10 mouse cellular contexts compared by ENCODE assay signal in genomic region chr5:7960176-7960575, GRCm38 (mm10). TPM values are rescaled to one million over a fixed set of nuclear protein-coding genes. Genes with fewer than 3 reads are reported as not detected.
A peak's percentile ranks its signal among the peaks of the same experiment; 100 is the strongest.
DNase-seq lines count a peak whose midpoint lies in the region; ATAC-seq lines count a peak whose summit lies in the region.
"Had no signal": no experiment of that assay in that cellular context is flagged by ENCODE, and none has a peak within 500 bp of the region (broad histone marks: within the 10 kb centered on the region; RNA-seq: fewer than 3 reads in every experiment).

Gene Steap4, plus strand, starts transcription at chr5:7960457.

- H3K4me2 ChIP-seq in forebrain, embryonic 15.5 days (replicated peaks), result peak within 1 kb of the TSS; percentile 35
- peak within 1 kb of the TSS; percentile 70 for H3K4me2 ChIP-seq in limb, embryonic 12.5 days
- peak within 1 kb of the TSS; percentile 56 for H3K4me2 ChIP-seq in midbrain, embryonic 12.5 days (replicated peaks)

- 8% methylated on average over 20 of the region's 20 CpGs for WGBS in forebrain, embryonic 15.5 days
- 1% methylated on average over 20 of the region's 20 CpGs for WGBS in limb, embryonic 12.5 days
- WGBS in midbrain, embryonic 12.5 days, result 6% methylated on average over 20 of the region's 20 CpGs

- peak; percentile 8 to 10 for DNase-seq in thymus, adult 18-20 months
- no peak for DNase-seq in thymus, postnatal 36 days
- peak; percentile 65 to 80 for DNase-seq in heart, postnatal 36 days
- DNase-seq in urinary bladder, postnatal 14 days (ENCODE audit: low spot score), result peak; percentile 76

- no peak within 1 kb of the TSS for H3K9ac ChIP-seq in forebrain, embryonic 15.5 days (replicated peaks)
- peak within 1 kb of the TSS; percentile 45; the same call in 1 of the 2 replicates for H3K9ac ChIP-seq in limb, embryonic 12.5 days (replicated peaks)
- H3K9ac ChIP-seq in midbrain, embryonic 12.5 days (replicated peaks), result no peak within 1 kb of the TSS; the same call in 1 of the 2 replicates

- no peaks in the 10 kb centered on the region for H3K9me3 ChIP-seq in forebrain, embryonic 15.5 days
- H3K9me3 ChIP-seq in limb, embryonic 12.5 days, result no peaks in the 10 kb centered on the region
- no peaks in the 10 kb centered on the region for H3K9me3 ChIP-seq in midbrain, embryonic 12.5 days
- H3K9me3 ChIP-seq: G1E had no signal

- ATAC-seq in forebrain, embryonic 15.5 days (replicated peaks), result no peak
- no peak; the same call in 1 of the 2 replicates for ATAC-seq in limb, embryonic 12.5 days (ENCODE audit: insufficient number of reproducible peaks, insufficient read depth, low FRiP score, low TSS enrichment, low read depth)
- peak; percentile 49; the same call in 1 of the 2 replicates for ATAC-seq in midbrain, embryonic 12.5 days (ENCODE audit: low FRiP score, low read depth)
- no peak for ATAC-seq in inflammation-experienced regulatory T-cells, adult 6 months

- H3K27me3 ChIP-seq in forebrain, embryonic 15.5 days, result no peaks in the 10 kb centered on the region
- 0 out of 2 replicates have a peak, but pooled peaks cover 4% of the 10 kb centered on the region for H3K27me3 ChIP-seq in limb, embryonic 12.5 days
- H3K27me3 ChIP-seq in midbrain, embryonic 12.5 days, result no peaks in the 10 kb centered on the region

- intact Hi-C loops in heart, postnatal 36 days (cut with DNase I), result no loop called here

- no peaks in the 10 kb centered on the region for H3K36me3 ChIP-seq in forebrain, embryonic 15.5 days
- no peaks in the 10 kb centered on the region for H3K36me3 ChIP-seq in limb, embryonic 12.5 days
- no peaks in the 10 kb centered on the region for H3K36me3 ChIP-seq in midbrain, embryonic 12.5 days
- H3K36me3 ChIP-seq: G1E had no signal

- peak within 1 kb of the TSS; percentile 10 for H3K4me3 ChIP-seq in forebrain, embryonic 15.5 days
- peak within 1 kb of the TSS; percentile 32 for H3K4me3 ChIP-seq in limb, embryonic 12.5 days (replicated peaks)
- peak within 1 kb of the TSS; percentile 24 for H3K4me3 ChIP-seq in midbrain, embryonic 12.5 days

- H3K27ac ChIP-seq in forebrain, embryonic 15.5 days (replicated peaks), result no peak within 1 kb of the TSS
- H3K27ac ChIP-seq in limb, embryonic 12.5 days, result no peak within 1 kb of the TSS
- no peak within 1 kb of the TSS for H3K27ac ChIP-seq in midbrain, embryonic 12.5 days (replicated peaks)
- H3K27ac ChIP-seq: macrophage had no signal

- H3K4me1 ChIP-seq in forebrain, embryonic 15.5 days, result peaks cover 5% of the 10 kb centered on the region; the same call in 1 of the 2 replicates
- peaks cover 3% of the 10 kb centered on the region; the same call in 1 of the 2 replicates for H3K4me1 ChIP-seq in limb, embryonic 12.5 days (replicated peaks)
- H3K4me1 ChIP-seq in midbrain, embryonic 12.5 days, result peaks cover 6% of the 10 kb centered on the region; the same call in 1 of the 2 replicates

RNA-seq across cellular contexts. Expression of gene Steap4, which starts in this region (rescaled TPM):
- polyA plus RNA-seq in forebrain, embryonic 15.5 days (2015; fragmentation: Nextera tagmentation; extraction: Ambion mirVana), result 0.08 and 0.10 TPM in 2 replicates
- total RNA-seq in heart, postnatal 36 days (2021), result 10 to 100 TPM; 21.6 to 29.6 TPM
- 0.36 and 0.48 TPM in 2 replicates for polyA plus RNA-seq in limb, embryonic 12.5 days (2016; fragmentation: Nextera tagmentation; extraction: Ambion mirVana)
- polyA plus RNA-seq in midbrain, embryonic 12.5 days (2016; fragmentation: Nextera tagmentation; extraction: Ambion mirVana), result 0.19 TPM in 1 of 2 replicates, not detected in the other
- polyA plus RNA-seq in inflammation-experienced regulatory T-cells, adult 6 months (2017; shearing (Covaris generic)), result not detected
- total RNA-seq: G1E had no signal
- polyA plus RNA-seq: G1E, macrophage had no signal

Comparison
In these comparisons a context has a peak if more than half of its experiments do, and no peak if none do; other contexts are left out.
1. DNase-seq: peak in thymus, adult 18-20 months (2 of 2), heart, postnatal 36 days (2 of 2) and urinary bladder, postnatal 14 days (single experiment); none in thymus, postnatal 36 days (0 of 2).
2. Peak in ATAC-seq, H3K4me3 ChIP-seq and H3K4me2 ChIP-seq in midbrain, embryonic 12.5 days; RNA of the gene not detected or under 1 TPM.
3. Peak in every context shown above with its lines, with median percentiles within 50 percentile points of each other: H3K4me2 ChIP-seq and H3K4me3 ChIP-seq.